ENCODE assay signal across 30 mouse cellular contexts in the genomic region with DNA sequence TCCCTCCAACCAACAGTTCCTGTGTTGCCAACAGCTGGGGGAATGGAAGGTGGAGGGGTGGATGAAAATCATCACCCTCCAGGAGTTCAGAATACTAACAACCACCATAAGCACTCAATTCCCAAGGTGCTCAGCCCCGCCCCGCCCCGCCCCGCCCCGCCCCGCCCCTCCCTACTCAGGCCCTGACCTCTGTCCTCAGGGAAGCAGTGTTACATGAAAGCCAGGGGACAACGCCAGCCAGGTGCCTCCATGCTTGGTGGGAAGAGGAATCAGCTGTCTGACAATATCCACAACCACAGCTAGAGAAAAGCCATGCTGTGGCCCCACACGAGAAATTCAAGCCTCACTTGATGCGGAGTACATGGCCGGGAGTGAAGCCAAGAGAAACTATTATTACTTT.
A peak's percentile ranks its signal among the peaks of the same experiment; 100 is the strongest.
DNase-seq lines count a peak whose midpoint lies in the region; ATAC-seq lines count a peak whose summit lies in the region.
"Had no signal": no experiment of that assay in that cellular context is flagged by ENCODE, and none has a peak within 500 bp of the region (broad histone marks: within the 10 kb centered on the region; RNA-seq: fewer than 3 reads in every experiment).

No protein-coding gene starts in this region.

- no peaks in the 10 kb centered on the region for H3K27me3 ChIP-seq in neural tube, embryonic 13.5 days
- no peaks in the 10 kb centered on the region for H3K27me3 ChIP-seq in stomach, embryonic 16.5 days (ENCODE audit: control insufficient read depth, insufficient read depth, low read length)
- H3K27me3 ChIP-seq: embryonic facial prominence, embryonic 15.5 days; midbrain, embryonic 15.5 days; neural tube, embryonic 12.5 days had no signal

- no peaks in the 10 kb centered on the region for H3K36me3 ChIP-seq in neural tube, embryonic 13.5 days
- no peaks in the 10 kb centered on the region for H3K36me3 ChIP-seq in stomach, embryonic 16.5 days (ENCODE audit: control insufficient read depth, insufficient read depth, low read length)
- H3K36me3 ChIP-seq: embryonic facial prominence, embryonic 10.5 days; embryonic facial prominence, embryonic 15.5 days; forebrain, embryonic 12.5 days; heart, embryonic 12.5 days; liver, embryonic 13.5 days; midbrain, embryonic 15.5 days; neural tube, embryonic 12.5 days had no signal

- ATAC-seq in neural tube, embryonic 13.5 days (ENCODE audit: low read depth) = no peak
- peak; percentile 38; the same call in 1 of the 2 replicates for ATAC-seq in stomach, embryonic 16.5 days (ENCODE audit: insufficient read depth, low FRiP score)
- ATAC-seq: forebrain, postnatal 0 days; midbrain, embryonic 15.5 days had no signal

- no peaks in the 10 kb centered on the region for H3K9me3 ChIP-seq in neural tube, embryonic 13.5 days
- no peaks in the 10 kb centered on the region for H3K9me3 ChIP-seq in stomach, embryonic 16.5 days (replicated peaks; ENCODE audit: control insufficient read depth, low read length)
- H3K9me3 ChIP-seq: embryonic facial prominence, embryonic 10.5 days; embryonic facial prominence, embryonic 15.5 days; forebrain, embryonic 12.5 days; heart, embryonic 12.5 days; liver, embryonic 13.5 days; midbrain, embryonic 15.5 days; neural tube, embryonic 12.5 days had no signal

- H3K27ac ChIP-seq in neural tube, embryonic 13.5 days (replicated peaks) = peak overlapping the region; percentile 86
- no peak overlapping the region for H3K27ac ChIP-seq in stomach, embryonic 16.5 days (ENCODE audit: low read length)
- H3K27ac ChIP-seq: embryonic facial prominence, embryonic 10.5 days; embryonic facial prominence, embryonic 15.5 days; forebrain, embryonic 12.5 days; kidney, postnatal 0 days; liver, embryonic 13.5 days; macrophage; neural tube, embryonic 12.5 days had no signal

- H3K9ac ChIP-seq in neural tube, embryonic 13.5 days = no peak overlapping the region
- no peak overlapping the region for H3K9ac ChIP-seq in stomach, embryonic 16.5 days (ENCODE audit: low read length)
- H3K9ac ChIP-seq: embryonic facial prominence, embryonic 15.5 days; forebrain, embryonic 12.5 days; forebrain, postnatal 0 days; heart, embryonic 12.5 days; hindbrain, embryonic 14.5 days; liver, embryonic 13.5 days; midbrain, embryonic 15.5 days; neural tube, embryonic 12.5 days had no signal

- H3K4me2 ChIP-seq in neural tube, embryonic 13.5 days = no peak overlapping the region
- no peak overlapping the region for H3K4me2 ChIP-seq in stomach, embryonic 16.5 days (ENCODE audit: low read depth, low read length)
- H3K4me2 ChIP-seq: embryonic facial prominence, embryonic 15.5 days; forebrain, embryonic 12.5 days; heart, embryonic 12.5 days; hindbrain, embryonic 14.5 days; liver, embryonic 13.5 days; midbrain, embryonic 15.5 days; neural tube, embryonic 12.5 days had no signal

- 29% methylated on average over 9 of the region's 10 CpGs for WGBS in neural tube, embryonic 13.5 days
- WGBS in stomach, embryonic 16.5 days = 45% methylated on average over 10 of the region's 10 CpGs

- DNase-seq in neural tube, embryonic 10.5 days (ENCODE audit: extremely low spot score, low spot score) = no peak
- peak; percentile 60 for DNase-seq in R1 (ENCODE audit: low read depth, low spot score)
- DNase-seq in urinary bladder, postnatal 4 days (ENCODE audit: low spot score in 2 of 2) = no peak
- DNase-seq in spleen, adult 12 weeks (ENCODE audit: low spot score) = no peak
- DNase-seq: adrenal gland, adult 8-10 months; B cell, adult 2 months; cerebellum, adult 8-10 months; cerebellum, postnatal 25 days; forebrain, postnatal 0 days; gastrocnemius, postnatal 10 days; heart, adult 18-20 months; kidney, adult 8-10 months; layer of hippocampus, postnatal 36 days; left cerebral cortex, postnatal 4 days; liver, embryonic 13.5 days; lung, adult 2 months; lung, postnatal 10 days; right cerebral cortex, postnatal 4 days; thymus, postnatal 36 days had no signal

- H3K4me1 ChIP-seq in neural tube, embryonic 13.5 days (replicated peaks) = peaks cover 58% of the 10 kb centered on the region
- peaks cover 10% of the 10 kb centered on the region for H3K4me1 ChIP-seq in stomach, embryonic 16.5 days (ENCODE audit: control insufficient read depth, insufficient read depth, low read length)

- no peak overlapping the region for H3K4me3 ChIP-seq in neural tube, embryonic 13.5 days
- H3K4me3 ChIP-seq in stomach, embryonic 16.5 days (replicated peaks; ENCODE audit: low read length) = no peak overlapping the region
- H3K4me3 ChIP-seq: embryonic facial prominence, embryonic 10.5 days; embryonic facial prominence, embryonic 15.5 days; forebrain, embryonic 12.5 days; heart, embryonic 12.5 days; liver, embryonic 13.5 days; midbrain, embryonic 15.5 days; neural tube, embryonic 12.5 days had no signal
